Mouse (Mus musculus) adrenal gland, postnatal 14 days (tissue): ENCODE measurements around the gene Tlr11. TPM values are rescaled to one million over a fixed set of nuclear protein-coding genes. Genes with fewer than 3 reads are reported as not detected.
A peak's percentile ranks its signal among the peaks of the same experiment; 100 is the strongest.

Experiments
- DNase-seq: peaks from one replicate; pipeline ENCODE4 v3.0.0; 2021; ENCODE audit warnings: mixed read lengths
- long read RNA-seq, 2 experiments: library from polyadenylated mRNA; stranded (forward); transcript quantifications; one replicate each; pipeline ENCODE4 v2.0.0; 2021
- total RNA-seq: library from RNA; stranded (reverse); gene quantifications from 2 replicates; pipeline ENCODE4 v1.2.3, GENCODE M21; 2021

The Tlr11 gene
- 0.26 and 0.86 TPM in 2 replicates for total RNA-seq
- long read RNA-seq, experiment 1 = 0 reads
- long read RNA-seq, experiment 2 = 0 reads

DNA sequence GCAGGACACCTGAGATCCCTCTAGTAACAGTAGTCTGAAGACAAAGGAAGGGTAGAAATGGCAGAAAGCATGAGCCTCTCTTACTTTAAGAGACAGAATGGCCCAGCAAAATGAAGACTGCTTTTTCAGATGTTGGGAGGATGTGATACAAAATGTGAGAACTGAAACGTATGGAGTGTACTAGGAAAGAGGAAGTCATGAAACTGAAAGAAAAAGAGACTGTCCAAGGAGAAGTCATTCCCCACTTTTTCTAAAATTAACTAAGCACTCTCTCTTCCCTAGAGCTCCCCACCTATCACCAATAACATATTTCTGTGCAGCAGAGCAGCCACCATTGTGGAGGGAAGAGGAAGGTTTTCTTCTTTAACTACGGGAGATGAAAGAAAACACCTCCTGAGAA is at the start of gene Tlr11:
Gene Tlr11, plus strand, starts transcription at position 322 of the 400 bp plus-strand sequence.
- no peak for DNase-seq

DNA sequence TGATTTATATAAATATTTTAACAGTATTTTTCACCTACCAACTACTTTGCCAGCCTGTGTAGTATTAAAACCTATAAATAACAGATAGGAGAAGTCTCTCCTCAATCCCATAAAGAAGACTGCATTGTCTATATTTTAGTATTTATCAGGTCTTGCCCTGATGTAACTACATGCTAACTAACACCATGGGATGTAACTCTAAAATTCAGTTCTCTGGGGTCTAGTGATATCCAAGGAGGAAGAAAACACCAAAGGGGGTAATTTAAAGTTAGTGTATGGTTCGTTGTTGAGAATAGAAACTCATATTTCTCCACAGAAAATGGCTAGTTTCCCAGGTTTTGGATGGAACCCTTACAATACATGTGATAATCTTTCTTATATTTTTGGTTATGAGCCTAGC is 31.1 kb upstream of the Tlr11 start, which contains the start of gene Olfr734:
Gene Olfr734, minus strand, starts transcription at position 101 of the 400 bp plus-strand sequence.
- no peak for DNase-seq

DNA sequence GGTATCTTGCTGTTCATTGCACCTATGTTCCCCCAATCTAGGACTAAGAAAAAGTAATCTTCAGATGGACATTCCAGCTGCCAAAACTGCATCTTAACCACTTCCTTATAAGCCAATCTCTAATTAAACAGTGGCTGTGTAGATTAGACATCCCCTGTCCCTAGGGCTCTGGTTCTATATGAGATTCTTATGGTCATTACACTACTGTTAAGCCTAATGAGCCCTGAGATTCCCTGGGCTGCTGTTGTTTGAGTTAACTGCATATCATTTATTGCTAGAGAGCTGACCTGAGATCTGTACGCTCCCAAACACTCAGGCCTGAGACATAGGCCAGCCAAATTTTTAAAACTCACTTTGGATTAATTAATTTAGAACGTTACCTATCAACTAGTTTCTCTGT is 8.9 kb upstream of the Tlr11 start, which contains the start of gene Olfr735:
Gene Olfr735, minus strand, starts transcription at position 77 of the 400 bp plus-strand sequence.
- no peak for DNase-seq

DNA sequence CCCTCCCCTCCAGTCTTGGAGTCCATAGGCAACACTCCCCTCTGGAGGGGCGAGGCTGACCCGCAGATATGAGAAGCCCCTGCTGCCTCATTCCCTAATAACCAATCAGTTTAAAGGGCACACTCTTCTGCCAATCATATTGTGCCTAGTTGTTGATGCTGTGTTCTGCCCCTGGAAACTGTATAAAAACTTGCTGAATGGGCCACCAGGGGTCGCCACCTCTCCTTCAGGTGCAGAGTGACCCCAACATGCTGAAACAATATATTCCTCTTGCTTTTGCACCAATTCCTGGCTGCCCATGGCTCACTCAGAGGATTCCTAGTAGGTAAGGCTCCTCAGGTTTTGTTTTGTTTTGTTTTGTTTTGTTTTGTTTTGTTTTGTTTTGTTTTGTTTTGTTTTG is 5.3 kb upstream of the Tlr11 start:
- peak; percentile 50 for DNase-seq

DNA sequence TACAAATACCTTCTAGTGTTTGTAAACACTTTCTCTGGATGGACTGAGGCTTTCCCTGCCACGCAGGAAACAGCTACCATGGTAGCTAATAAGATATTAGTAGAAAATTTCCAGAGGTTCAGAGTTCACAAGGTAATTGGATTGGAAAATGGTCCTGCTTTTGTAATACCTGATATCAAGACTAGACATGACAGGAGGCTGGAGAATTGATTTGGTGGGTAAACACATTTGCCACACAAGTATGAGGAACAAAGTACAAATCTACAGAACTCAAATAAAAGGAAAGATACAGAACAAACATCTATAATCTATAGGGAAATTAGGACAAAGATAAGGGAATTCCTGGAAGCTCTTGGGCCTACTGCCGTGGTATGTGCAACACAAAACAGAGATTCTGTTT is 989 bp upstream of the Tlr11 start:
- no peak for DNase-seq

DNA sequence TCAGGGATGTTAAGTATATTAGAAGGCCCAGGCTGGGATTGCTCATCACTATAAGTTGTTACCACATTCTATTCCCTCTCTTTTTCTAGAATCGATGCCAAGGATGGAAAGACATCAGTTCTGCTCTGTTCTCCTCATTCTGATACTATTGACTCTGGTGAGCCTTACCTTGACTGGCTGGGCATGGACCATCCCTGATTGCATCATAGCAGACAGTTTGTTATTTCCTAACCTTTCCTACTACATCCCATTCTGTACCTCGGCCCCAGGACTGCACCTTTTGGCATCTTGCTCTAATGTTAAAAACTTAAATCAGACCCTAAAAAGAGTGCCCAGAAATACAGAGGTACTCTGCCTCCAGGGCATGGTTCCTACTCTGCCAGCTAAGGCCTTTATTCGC is 2.8 kb downstream of the Tlr11 start:
- no peak for DNase-seq

DNA sequence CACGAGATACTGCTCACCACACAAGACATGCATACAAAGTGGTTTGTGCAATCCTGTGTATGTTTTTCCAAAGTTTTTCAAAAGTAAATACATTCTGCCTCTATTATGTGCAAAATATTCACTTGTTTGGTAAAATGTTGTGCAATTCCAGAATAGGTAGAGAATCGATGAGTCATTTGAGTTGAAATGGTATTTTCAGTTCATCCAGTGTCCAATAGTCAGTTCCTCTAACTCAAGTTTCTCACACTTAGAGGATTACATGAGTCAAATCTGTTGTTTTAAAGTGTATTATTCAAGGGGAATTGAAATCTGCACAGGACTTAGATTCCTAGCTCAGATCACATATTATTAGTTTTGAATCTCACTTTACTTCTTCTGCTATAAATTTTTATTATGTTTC is 5.8 kb downstream of the Tlr11 start:
- DNase-seq = no peak

DNA sequence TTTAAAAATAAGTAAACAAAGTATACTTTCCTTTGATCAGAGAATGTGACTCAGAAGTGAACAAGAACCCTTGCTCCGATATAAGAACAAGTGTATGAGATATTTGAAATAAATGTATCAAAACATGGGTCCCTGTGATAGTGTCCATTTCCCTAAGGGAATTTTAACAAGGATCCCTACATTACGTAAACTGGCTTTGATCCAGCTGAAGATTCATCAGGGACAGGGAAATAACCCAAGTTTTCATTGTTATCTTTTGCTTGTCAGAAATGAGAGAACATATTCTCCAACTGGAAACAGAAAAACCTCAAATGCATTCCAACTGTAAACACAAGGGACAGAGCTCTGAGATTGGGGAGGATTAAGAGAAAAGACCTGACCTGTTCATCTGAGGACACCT is 23.1 kb downstream of the Tlr11 start, which contains the start of gene Olfr736:
Gene Olfr736, plus strand, starts transcription at position 301 of the 400 bp plus-strand sequence.
- DNase-seq = no peak

DNA sequence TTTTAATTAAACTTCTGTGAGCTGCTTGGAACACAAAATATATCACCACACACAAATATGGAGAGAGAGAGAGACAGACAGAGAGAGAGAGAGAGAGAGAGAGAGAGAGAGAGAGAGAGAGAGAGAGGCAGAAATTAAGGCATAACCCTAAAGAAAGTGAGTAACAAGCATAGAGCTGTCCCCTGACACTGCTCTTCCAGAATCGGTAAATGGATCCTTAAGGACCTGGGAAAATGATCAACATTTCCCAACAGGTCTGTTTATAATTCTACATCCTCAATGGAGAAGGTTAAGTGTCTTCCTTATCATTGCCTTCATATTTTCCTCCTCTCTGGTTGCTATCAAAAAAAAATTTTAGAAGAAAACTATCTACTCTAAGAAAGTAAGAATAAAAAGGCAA is 49.6 kb downstream of the Tlr11 start, which contains the start of gene Olfr738:
Gene Olfr738, plus strand, starts transcription at position 301 of the 400 bp plus-strand sequence.
- no peak for DNase-seq

Other genes with a start within 250 kb of the Tlr11 start
- not detected in 2 replicates for gene Olfr727, start 234.7 kb upstream of the Tlr11 start, total RNA-seq
- not detected in 2 replicates for gene Olfr728, start 215.2 kb upstream of the Tlr11 start, total RNA-seq
- gene Olfr729, start 205.0 kb upstream of the Tlr11 start, total RNA-seq = not detected in 2 replicates
- gene Olfr730, start 169.7 kb upstream of the Tlr11 start, total RNA-seq = not detected in 2 replicates
- not detected in 2 replicates for gene Olfr731, start 116.0 kb upstream of the Tlr11 start, total RNA-seq
- gene Olfr732, start 73.7 kb upstream of the Tlr11 start, total RNA-seq = not detected in 2 replicates
- gene Olfr733, start 56.4 kb upstream of the Tlr11 start, total RNA-seq = not detected in 2 replicates
- gene Olfr734, start 31.2 kb upstream of the Tlr11 start, total RNA-seq = not detected in 2 replicates
- not detected in 2 replicates for gene Olfr735, start 9.0 kb upstream of the Tlr11 start, total RNA-seq
- not detected in 2 replicates for gene Olfr736, start 23.2 kb downstream of the Tlr11 start, total RNA-seq
- gene Olfr738, start 49.7 kb downstream of the Tlr11 start, total RNA-seq = not detected in 2 replicates
- not detected in 2 replicates for gene Olfr739, start 60.7 kb downstream of the Tlr11 start, total RNA-seq
- not detected in 2 replicates for gene Olfr740, start 87.6 kb downstream of the Tlr11 start, total RNA-seq
- gene Olfr741, start 114.8 kb downstream of the Tlr11 start, total RNA-seq = not detected in 2 replicates
- not detected in 2 replicates for gene Olfr742, start 145.7 kb downstream of the Tlr11 start, total RNA-seq
- not detected in 2 replicates for gene Olfr743, start 163.9 kb downstream of the Tlr11 start, total RNA-seq